Mouse (Mus musculus) cerebellum, postnatal 10 days (tissue): Measurements from ENCODE around the gene Mycbp2.

Source experiments
- DNase-seq, 2 experiments: peaks; one replicate each; pipeline ENCODE4 v3.0.0; 2021; ENCODE audit warnings: mixed read lengths in 2 of 2

The Mycbp2 gene

DNA sequence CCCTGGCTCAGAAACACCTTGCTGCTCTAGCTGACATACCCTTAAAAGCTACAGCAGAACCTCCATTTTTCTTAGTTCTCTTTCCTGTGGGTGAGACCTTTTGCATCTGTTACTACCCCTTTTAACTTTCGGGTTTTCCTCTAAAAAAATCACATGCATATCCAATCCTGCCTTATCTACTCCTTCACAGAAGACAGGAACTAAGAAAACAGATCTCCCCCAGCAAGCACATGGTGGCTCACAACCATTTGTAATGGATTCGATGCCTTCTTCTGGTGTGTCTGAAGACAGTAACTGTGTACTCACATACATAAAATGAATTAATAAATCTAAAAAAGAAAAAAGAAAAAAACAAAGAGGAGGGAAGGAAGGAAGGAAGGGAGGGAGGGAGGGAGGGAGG is 87.9 kb downstream of the Mycbp2 start:
- DNase-seq = no peak

DNA sequence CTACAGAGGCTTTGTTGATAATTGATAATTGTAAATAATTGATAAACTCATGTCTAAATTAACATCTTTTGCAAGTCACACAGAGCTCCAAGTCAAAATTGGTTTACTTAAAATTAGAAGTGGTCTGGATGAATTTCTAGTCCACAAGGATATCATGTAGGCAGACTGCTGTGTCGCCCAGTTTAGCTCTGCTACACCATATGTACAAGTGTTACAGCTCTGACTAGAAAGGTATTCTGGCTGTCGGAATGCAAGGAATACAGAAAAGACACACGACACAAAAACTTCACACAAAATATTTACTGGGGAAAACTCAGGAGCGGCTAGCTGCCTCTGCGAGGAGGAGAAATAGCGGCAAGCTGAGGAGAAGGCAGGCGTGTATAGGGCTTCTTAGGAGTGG is 89.7 kb downstream of the Mycbp2 start:
- no peak for DNase-seq

DNA sequence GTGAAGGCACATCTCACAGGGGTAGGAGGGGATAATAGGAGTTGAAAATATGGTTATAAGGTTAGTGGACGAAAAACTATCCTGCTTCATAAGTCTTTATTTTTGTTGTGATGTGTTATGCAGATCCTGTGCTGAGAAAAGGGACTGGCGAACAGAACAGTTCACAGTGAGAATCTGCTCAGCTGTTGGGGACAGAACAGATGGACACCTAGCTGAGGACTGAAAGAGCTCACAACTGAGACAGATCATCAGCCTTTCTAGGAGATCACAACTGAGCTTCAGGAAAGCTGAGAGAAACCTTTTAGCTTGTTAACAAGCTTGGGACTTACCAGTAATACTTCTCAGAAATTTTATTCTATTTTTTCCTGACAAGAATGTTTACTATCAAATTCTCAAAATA is 92.3 kb downstream of the Mycbp2 start:
- DNase-seq = peak; percentile 9 to 14

DNA sequence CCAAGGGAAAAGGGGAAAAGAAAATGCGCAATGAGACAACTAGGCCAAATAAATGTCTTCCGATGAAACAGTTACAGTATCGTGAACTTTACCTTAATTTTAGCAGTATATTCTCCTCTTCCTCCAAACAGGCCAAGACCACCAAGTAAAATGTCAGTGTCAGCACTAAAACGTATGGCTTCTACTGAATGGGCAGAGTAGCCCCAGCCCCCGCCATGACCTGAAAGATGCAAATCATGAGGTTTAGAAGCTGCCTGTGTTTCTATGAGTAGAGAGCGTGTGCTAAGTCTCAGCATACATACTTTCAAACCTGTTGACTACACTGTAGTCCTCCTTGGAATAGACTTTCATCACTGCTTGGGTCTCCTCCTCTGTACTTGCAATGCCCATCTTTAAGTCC is 104.6 kb downstream of the Mycbp2 start:
- no peak for DNase-seq

DNA sequence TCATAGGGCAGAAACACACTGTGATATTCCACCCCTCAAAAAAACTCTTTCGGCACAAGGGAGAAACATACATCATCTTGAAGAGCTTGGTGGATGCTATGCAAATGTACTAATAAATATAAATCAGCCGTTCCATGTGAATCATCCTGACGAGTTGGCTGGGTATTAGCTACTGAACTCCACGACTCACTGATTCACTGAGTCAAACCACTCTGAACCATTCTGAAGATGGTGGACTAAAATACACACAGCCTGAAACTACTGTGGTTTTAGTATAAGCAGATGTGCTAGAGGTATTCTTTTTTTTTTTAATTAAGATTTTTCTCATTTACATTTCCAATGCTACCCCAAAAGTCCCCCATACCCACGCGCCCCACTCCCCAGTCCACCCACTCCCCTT is 111.8 kb downstream of the Mycbp2 start:
- no peak for DNase-seq

- DNase-seq = no peak
Observed at GRCm38 (mm10) chr14:103233640-103234593, 112.7 kb downstream of the Mycbp2 start.

DNA sequence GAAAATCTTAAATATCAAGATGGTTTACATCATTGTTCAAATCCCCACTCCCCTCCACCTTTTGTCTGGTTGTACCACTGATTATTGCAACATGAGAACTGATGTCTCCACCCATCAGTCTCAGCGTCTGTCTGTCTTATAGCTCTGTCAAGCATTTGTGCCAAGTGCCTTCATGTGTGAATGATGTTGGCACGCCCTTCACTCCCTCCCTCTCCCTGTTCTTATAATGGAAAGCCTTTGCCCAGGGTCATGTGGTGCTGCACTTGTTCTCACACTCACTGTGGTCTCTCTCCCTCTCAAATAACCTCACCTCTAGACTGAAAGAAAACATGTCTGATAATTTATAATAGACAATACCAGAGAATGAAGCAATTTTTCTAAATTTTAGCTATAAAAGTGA is 124.3 kb downstream of the Mycbp2 start:
- DNase-seq = peak; percentile 74 to 83

- peak; percentile 88 for DNase-seq
Observed at GRCm38 (mm10) chr14:103221751-103222150, 124.9 kb downstream of the Mycbp2 start.

DNA sequence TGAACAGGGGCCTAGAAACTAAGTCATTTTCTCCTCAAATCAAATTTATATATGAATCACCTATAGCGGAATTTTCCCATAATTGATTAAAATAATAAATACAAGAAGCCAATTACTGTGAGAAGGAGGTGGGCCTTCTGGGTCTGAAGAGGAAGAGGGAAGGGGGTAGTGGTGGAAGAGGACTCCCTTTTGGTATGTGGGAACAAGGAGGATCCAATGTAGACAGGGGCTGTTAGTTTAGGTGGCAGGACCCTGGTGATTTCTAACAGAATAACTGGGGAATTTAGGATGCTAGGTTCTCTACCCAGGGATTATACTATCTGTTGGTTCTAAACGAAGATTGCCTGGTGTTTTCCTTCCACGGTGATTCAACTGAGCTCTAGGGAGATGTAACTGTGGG is 130.3 kb downstream of the Mycbp2 start:
- DNase-seq = no peak

GRCm38 (mm10) chr14:103186658-103187057 is 160.0 kb downstream of the Mycbp2 start:
- DNase-seq = no peak

DNA sequence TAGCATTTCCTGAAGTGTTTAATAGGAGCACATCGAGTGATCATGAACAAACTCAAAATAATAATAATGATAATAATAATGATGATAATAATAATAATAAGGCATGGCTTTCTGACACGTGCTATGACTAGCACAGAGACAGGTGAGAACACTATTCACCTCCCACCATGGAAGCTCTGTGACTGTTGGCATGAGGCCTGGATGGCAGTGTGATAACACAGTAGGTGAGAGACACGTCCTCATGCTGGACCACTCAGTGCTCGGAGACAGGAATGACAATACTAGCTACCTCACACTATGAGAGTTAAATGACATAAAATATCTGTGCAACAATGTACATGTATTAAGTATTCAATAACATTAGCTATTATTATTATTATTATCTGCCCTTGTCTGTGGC is 160.5 kb downstream of the Mycbp2 start:
- DNase-seq = peak; percentile 48 to 52

DNA sequence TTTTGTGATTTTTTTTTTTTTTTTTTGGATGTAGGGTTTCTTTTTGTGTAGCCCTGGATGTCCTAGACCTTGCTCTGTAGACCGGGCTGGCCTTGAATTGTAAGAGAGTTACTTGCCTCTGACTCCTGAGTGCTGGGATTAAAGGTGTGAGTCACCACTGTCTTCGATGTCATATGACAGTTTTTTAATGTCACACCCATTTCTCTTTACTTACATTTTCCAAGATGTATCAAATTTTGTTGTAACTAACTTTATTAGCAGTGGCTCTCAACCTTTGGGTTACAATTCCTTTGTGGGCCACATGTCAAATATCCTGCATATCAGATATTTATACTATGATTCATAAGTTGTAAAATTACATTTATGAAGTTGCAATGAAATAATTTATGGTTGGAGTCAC is 166.5 kb downstream of the Mycbp2 start:
- no peak for DNase-seq

DNA sequence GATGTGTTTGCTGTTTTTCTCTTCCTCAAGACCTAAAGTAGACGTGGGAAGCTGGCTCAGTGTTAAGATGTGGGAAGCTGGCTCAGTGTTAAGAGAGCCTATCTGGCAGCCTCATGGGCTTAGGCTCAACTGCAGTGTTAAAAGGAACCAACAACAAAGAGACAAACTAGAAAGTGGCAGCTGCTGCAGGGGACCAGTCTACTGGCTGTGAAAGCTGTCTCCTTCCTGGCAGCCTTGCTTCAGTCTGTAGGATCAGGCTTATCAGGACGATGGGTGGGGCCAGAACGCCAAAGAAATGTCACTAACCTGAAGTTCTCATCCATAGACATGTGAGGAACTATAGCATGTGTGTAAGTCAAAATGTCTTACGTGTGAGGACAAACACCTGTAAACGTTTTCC is 183.7 kb downstream of the Mycbp2 start:
- DNase-seq = no peak

GRCm38 (mm10) chr14:103155685-103156084 is 190.9 kb downstream of the Mycbp2 start:
- no peak for DNase-seq

GRCm38 (mm10) chr14:103150139-103150538 is 196.5 kb downstream of the Mycbp2 start:
- DNase-seq = no peak

DNA sequence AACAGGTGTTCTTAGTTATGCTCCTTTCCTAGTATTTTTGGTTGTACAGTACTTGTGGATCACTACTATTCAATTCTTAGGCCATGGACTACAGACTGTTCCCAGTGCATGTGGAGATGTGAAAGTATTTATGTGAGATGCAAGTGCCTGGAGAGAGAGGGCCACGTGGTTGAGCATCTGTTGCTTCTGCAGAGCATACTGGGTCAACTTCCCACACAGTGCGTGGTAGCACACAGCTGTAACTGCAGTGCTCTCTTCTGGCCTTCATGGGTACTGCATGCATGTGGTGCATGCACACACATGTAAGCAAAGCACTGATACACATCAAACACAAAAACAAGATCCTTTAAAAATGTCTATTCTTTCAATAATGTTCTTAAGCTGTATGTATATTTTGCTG is 214.6 kb downstream of the Mycbp2 start:
- peak; percentile 51 to 66 for DNase-seq

DNA sequence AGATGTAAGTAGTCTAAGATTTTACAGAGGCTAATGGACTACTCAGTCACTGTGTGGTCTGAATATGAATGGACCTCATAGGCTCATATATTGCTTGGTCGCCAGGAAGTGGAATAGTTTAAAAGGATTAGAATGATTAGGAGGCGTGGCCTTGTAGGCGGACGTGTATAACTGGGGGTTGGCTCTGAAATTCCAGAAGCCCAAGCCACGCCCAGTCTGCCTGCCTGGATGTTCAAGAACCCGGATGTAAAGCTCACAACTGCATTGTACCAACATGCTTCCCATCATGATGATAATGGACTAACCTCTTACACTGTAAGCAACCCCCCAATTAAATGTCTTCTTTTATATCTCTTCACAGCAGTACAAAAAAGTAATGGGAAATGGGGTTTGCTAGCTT is 220.9 kb downstream of the Mycbp2 start:
- DNase-seq = no peak

- no peak for DNase-seq
Observed at GRCm38 (mm10) chr14:103114994-103115670, 231.5 kb downstream of the Mycbp2 start.

DNA sequence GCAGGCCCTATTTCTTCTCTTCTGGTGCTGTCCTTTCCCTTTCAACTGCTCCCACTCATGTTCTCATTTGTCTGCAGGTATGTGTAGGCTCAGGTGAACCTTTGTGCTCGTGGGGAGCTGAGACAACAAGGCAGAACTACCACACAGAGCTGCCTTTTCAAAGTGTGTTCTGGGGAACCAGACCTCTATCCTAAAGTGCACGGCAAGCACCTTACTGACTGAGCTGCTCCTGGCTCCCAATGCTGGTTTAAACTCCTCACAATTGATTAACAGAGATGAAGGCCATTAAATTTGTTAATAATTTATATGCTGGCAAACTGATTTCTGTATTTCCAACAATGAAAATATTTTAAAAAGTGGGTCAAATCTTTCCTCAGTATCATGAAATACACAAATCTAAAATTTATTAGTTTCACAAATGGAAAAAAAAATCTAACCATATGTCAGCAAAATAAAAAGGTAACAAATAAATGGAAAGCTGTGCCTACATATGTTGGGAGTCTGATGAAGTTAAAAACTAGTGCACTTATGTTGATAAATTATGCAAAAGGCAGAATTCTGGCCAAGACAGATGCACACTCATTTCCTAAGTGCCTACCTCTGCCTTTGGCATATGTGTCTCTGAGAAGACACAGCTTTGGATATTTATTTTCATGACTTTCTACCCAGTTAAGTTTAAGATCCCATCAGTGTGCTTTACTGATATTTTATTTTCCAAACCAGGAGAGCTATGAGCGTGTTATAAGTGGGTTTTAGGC is 233.8 kb downstream of the Mycbp2 start:
- no peak for DNase-seq

DNA sequence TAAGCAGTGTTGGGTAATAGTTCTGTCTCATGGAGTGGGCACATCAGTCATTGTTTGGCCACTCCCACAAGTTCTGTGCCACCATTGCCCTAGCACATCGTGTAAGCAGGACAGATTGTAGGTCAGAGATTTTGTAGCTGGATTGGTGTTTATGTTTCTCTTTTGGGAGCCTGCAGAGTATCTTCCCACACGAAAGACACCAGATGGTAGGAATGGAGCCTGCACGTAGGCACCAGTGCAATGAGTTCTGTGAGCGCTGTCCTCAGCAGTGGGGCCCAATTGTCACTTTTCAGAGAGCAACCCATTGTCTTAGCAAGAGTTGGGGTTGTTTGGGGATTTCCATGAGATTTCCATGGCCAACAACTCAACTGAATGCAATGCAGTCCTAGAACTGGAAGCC is 236.6 kb downstream of the Mycbp2 start:
- DNase-seq = no peak

DNA sequence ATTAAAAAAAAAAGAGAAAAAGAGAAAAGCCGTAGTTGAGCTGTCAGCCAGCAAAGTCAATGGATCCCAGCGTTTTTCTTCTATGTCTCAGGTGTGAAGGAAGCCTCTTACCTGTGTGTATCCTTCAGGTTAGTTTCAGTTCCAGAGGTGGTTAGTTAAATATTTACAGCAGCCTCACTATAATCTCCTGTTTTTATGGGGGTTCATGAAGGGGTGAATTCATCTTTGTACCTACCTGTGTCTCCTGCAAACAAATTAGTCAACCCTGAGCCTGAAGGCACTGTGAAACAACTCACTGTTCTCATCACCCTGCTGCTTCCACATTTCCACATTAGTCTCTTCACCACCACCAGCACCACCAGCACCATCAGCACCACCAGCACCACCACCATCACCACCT is 240.3 kb downstream of the Mycbp2 start:
- DNase-seq = no peak

- DNase-seq = no peak
Observed at GRCm38 (mm10) chr14:103102731-103103335, 243.8 kb downstream of the Mycbp2 start.

DNA sequence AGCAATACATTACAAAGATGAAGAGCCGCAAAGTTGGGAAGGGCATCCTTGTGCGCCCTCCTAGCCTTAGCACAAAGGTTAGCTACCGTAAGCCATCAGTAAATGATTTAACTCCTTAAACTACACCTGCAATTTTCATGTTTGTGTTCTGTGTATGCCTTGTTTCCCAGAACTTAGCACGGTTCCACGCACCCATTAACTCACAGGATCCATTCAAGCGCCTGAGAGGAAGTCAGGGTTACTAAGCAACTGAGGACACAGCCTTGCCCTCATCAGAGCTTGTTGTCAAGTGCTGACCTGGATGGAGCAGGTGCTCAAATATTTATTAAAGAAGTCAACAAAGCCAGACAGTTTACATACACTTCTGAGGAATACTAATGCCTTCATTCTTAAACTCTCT is 244.4 kb downstream of the Mycbp2 start:
- DNase-seq = no peak
